Mouse (Mus musculus) liver, postnatal 0 days (tissue): ENCODE results near the gene Setx.
"Not testable (repeated sequence)": the region's sequence is repeated elsewhere in the genome, so short reads cannot be mapped to it uniquely, and the experiment has no call there.

Experiments
- CTCF ChIP-seq: sonication (generic); IDR thresholded peaks from 2 replicates; pipeline ENCODE4 v1.5.1; 2016; ENCODE audit warnings: antibody characterized with exemption, low read depth
- EP300 ChIP-seq: IDR thresholded peaks from 2 replicates; pipeline ENCODE4 v1.6.1; 2016; ENCODE audit warnings: antibody characterized with exemption, low read depth, mild to moderate bottlenecking

DNA sequence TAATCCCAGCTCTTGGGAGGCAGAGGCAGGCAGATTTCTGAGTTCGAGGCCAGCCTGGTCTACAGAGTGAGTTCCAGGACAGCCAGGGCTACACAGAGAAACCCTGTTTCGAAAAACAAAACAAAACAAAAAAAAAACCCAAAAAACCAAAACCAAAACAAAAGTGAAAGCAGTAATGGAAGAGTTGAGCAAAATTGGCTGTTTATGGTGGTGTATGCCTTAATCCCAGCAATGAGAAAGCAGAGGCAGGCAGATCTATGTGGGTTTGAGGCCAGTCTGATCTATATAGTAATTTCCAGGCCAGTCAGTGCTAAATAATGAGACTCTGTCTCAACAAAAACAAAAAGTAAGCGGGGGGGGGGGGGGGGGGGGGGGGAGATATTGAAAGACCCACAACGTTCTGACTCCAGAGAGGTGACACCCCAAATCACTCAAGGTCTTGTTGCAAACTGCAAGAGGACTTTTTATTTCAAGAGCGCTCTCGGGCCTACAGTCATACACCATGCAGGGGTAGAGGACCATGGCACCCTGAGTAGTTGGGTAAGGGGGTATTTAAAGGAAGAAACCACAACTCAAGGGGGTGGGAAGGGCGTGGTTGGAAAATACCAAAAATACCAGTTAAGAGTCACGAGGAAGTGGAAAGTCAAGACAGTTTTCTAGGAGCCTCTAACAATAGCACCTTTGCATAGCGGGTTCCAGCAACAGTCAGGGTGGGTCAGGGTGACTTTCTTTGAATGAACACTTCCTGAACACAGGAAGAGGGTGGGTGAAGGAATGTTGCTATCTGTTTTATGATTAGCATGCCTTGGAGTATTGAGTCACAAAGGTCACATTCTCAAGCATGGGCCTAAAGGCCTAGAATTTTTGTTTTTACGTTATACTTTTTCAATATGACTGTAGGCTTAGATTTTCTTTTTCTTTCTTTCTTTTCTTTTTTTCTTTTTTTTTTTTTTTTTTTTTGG is 21.3 kb upstream of the Setx start:
- not testable (repeated sequence) for TF ChIP-seq CTCF, EP300
